Mouse (Mus musculus): Measurements from ENCODE around the gene Akap14. TPM values are rescaled to one million over a fixed set of nuclear protein-coding genes. Genes with fewer than 3 reads are reported as not detected.

Gene Akap14
- total RNA-seq, 2 experiments from 2014 or later: not detected

GRCm38 (mm10) chrX:37109526-37110192, 59.0 kb downstream of the Akap14 start:
- no peak for DNase-seq (ENCODE audit: low spot score)

GRCm38 (mm10) chrX:37103826-37104225, 64.8 kb downstream of the Akap14 start:
- no peak for DNase-seq (ENCODE audit: low spot score)

Other genes starting within 250 kb of the Akap14 start
- 1 to 10 TPM; 1.2 to 1.4 TPM for gene Sept6, start 177.0 kb downstream of the Akap14 start, total RNA-seq (2021)
- gene Sowahd, start 120.0 kb downstream of the Akap14 start, total RNA-seq (2021): not detected
- gene Rpl39, start 83.4 kb downstream of the Akap14 start, total RNA-seq (2021): 100 to 1,000 TPM; 244 to 264 TPM
- gene Upf3b, start 58.5 kb downstream of the Akap14 start, total RNA-seq (2021): 10 to 100 TPM in 1 of 2 experiments, 1 to 10 TPM in 1; 9.7 to 10.5 TPM
- 1 to 10 TPM; 8.6 TPM for gene Nkap, start 42.0 kb downstream of the Akap14 start, total RNA-seq (2021)
- gene Ndufa1, start 22.3 kb upstream of the Akap14 start, total RNA-seq (2021): 100 to 1,000 TPM; 378 to 379 TPM
- 1 to 10 TPM; 2.2 to 2.4 TPM for gene Rnf113a1, start 22.4 kb upstream of the Akap14 start, total RNA-seq (2021)
- gene Gm9, start 42.2 kb upstream of the Akap14 start, total RNA-seq (2021): not detected
- gene Rhox1, start 53.4 kb upstream of the Akap14 start, total RNA-seq (2021): not detected
- gene Rhox2a, start 76.1 kb upstream of the Akap14 start, total RNA-seq (2021): not detected
- gene Rhox3a, start 81.1 kb upstream of the Akap14 start, total RNA-seq (2021): not detected
- not detected for gene Rhox4a, start 96.5 kb upstream of the Akap14 start, total RNA-seq (2021)
- not detected for gene Rhox3a2, start 211.2 kb upstream of the Akap14 start, total RNA-seq (2021)
- gene Rhox4a2, start 222.0 kb upstream of the Akap14 start, total RNA-seq (2021): not detected
- gene Rhox2b, start 243.2 kb upstream of the Akap14 start, total RNA-seq (2021): not detected